Mouse (Mus musculus) cerebellum, adult 2 months (tissue): ENCODE results near the gene Aaed1.

Source experiments
- CTCF ChIP-seq: fragments of 200-500 bp; IDR thresholded peaks from 2 replicates; pipeline ENCODE4 v1.5.1; 2011; ENCODE audit warnings: low read depth, mild to moderate bottlenecking, control low read depth, low read length, moderate library complexity, borderline replicate concordance; ENCODE audit not compliant: insufficient read depth
- POLR2A ChIP-seq: fragments of 200-500 bp; IDR thresholded peaks from 2 replicates; pipeline ENCODE4 v1.6.1; 2011; ENCODE audit warnings: low read length, control low read depth, borderline replicate concordance; ENCODE audit not compliant: insufficient read depth

DNA sequence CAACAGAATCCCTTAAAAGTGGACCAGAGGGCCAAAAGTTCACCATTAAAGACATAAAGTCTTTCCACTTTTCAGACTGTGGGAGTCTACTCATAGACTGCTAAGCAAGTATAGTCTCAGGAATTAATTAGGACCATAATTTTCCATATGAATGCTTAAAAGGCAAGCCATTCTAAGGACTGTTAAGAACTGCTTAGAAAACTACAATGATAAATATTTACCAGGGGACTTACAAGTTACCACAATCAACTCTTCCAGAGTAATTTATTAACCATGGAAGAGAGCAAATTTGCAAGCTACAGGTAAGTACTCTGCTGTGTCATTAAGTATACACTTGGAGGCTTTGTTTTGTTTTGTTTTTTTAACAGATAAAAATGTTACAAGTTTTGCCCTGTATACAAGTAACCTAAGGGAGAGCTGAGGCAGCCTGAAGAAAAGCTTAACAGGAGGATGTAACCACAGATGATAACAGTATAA, 74.8 kb downstream of the Aaed1 start:
- TF ChIP-seq POLR2A (no peak), CTCF (no peak)
